Mouse (Mus musculus) kidney, postnatal 4 days (tissue): ENCODE data around the gene Mcm3.

Experiments
- DNase-seq, 2 experiments: peaks; one replicate each; pipeline ENCODE4 v3.0.0; 2021; ENCODE audit warnings: mixed read lengths in 2 of 2

Gene Mcm3

GRCm38 (mm10) chr1:20819771-20820605, at the start of gene Mcm3:
Mcm3 (minus strand) TSS chr1:20820312.
- peak; percentile 89 to 93 for DNase-seq

GRCm38 (mm10) chr1:20868036-20868435, 47.9 kb upstream of the Mcm3 start:
- DNase-seq, result no peak

- DNase-seq, result no peak
Observed at GRCm38 (mm10) chr1:20867241-20867902, 47.3 kb upstream of the Mcm3 start.

- no peak for DNase-seq
Observed at GRCm38 (mm10) chr1:20863452-20864172, 43.5 kb upstream of the Mcm3 start.

DNA sequence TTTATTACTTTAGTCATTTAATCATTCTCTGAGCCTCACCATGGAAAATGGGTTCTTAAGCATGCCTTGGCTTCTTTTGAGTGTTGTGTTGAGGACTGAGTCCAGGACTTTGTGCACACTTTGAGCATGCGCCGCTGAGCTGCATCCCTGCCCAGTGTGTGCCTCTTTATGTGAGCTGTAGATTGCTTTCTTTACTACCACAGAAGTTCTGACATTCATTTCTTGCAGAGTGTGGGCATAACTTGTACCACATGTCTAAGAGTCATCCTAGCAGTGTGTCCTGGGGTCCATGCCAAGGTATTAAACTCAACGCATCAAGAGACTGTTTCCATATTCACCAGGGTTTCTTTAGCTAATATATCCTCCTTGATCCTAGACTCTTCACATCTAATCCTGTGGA, 41.8 kb upstream of the Mcm3 start:
- DNase-seq, result no peak

- no peak for DNase-seq
Observed at GRCm38 (mm10) chr1:20860775-20861174, 40.7 kb upstream of the Mcm3 start.

GRCm38 (mm10) chr1:20856924-20857902, 37.1 kb upstream of the Mcm3 start:
- DNase-seq, result no peak

GRCm38 (mm10) chr1:20839911-20840310, 19.8 kb upstream of the Mcm3 start:
- DNase-seq, result no peak

DNA sequence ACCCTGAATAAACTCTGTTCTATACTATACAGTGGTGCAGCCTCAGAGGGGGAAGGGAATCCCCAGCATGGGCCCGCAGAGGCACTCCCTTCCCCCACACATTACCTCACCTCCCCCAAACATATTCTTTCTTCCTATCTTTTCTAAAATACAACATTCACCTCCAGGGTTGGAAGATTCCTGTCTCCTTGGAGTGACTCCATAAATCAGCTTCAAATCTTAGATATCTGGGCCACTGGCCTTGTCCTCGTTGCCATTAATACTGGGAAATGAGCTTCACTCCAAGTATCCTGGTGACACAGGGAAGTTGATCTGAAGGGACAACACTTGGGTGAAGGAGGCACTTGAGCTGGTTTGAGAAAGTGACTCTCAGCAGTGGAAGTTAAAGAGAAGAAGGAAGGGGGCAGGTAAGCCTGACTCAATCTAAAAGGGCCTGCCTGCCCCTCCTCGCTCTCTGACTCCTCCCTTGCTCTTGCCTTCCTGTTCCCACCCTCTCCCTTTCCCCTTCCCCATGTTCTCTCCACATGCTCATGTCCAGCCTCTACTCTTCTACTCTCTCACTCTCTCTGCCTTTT, 16.5 kb upstream of the Mcm3 start:
- DNase-seq, result no peak

DNA sequence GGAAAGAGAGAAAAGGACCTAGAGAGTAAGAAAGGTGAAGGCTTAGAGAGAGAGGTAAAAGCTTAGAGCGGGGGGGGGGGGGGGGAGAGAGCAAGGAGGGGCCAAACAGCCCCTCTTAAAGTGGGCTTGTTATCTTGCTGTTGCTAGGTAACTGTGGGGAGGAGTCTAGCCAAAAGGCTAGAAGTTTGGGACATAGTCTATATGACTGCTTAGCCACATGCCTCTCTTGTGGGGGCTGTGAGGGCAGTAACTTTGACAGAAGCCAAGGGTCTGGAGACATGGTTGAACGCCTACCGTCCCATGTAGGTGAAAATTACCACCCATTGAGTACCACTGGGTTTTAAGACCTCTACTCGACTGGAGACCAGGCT, 13.0 kb upstream of the Mcm3 start:
- DNase-seq, result no peak

- no peak for DNase-seq
Observed at GRCm38 (mm10) chr1:20832473-20833140, 12.5 kb upstream of the Mcm3 start.

DNA sequence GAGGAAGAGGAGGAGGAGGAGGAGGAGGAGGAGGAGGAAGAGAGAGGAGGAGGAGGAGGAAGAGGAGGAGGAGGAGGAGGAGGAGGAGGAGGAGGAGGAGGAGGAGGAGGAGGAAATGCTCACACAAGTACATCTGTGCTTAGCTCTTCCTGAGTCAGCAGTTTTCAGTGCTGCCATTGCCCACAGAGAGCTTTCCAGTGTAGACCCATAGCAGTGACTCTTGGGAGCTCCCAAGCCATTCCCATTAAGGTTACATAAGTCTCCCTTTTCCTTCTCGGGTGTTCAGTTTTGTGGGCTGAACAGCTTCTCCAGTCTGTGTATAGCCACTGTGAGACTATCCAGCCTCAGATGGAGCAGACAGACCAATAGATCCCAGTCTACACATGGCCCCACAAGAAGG, 10.4 kb upstream of the Mcm3 start:
- DNase-seq, result no peak

DNA sequence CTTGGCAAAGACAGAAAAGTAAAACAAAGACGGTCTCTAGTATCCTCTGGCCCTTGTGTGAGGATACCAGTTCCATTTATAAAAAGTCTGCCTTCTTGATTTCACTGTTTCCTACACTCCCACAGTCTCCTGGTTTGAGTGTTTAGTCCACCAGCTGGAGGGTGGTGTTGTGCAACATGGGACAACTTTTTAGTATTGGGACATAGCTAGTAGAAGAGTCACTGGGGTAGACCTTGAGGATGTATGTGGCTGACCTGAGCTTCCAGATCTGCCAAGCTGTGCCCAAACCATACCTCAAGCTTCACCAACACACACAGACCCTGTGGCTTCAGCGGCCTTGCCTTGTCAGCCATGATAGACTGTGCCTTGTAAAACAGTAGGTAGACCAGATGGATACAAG, 7.9 kb upstream of the Mcm3 start:
- DNase-seq, result no peak

GRCm38 (mm10) chr1:20825036-20825435, 4.9 kb upstream of the Mcm3 start:
- DNase-seq, result no peak

DNA sequence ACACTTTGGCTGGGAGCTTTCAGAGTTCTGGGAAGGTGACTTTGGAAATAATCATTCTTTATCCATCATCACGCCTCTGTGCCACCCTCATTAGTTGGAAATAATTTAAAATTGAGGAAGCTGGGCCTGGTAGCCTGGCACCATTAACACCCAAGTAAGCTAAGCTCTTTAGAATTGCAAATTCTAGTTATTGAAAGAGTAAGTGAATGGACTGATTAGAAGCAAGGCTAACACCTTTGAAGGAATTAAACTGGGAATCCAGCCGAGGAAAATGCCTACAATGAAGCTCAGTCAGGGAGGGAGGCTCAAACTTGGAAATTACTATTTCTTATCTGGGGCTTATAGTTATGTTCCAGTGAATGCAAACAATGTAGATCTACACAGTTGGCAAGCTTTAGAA, 3.8 kb upstream of the Mcm3 start:
- DNase-seq, result no peak

- DNase-seq, result no peak
Observed at GRCm38 (mm10) chr1:20823471-20823870, 3.4 kb upstream of the Mcm3 start.

DNA sequence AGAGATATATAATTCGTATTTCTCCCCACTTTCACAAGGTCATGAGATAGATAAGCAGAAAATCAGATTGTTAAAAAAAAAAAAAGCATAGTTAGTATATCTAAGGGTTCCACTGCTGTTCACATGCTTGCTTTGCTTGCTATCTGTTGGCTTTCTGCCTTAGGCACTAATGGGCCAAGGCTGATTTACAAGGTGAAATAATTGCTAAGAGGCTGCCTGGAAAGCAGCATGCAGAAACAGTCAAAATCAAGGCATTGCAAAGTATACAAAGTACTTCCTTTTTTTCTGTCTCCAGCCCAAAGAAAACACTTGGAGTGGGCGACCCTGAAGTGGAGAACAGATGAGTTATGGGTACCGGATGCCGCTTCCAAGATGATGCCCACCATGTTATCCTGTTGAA, 847 bp upstream of the Mcm3 start:
- DNase-seq, result no peak

DNA sequence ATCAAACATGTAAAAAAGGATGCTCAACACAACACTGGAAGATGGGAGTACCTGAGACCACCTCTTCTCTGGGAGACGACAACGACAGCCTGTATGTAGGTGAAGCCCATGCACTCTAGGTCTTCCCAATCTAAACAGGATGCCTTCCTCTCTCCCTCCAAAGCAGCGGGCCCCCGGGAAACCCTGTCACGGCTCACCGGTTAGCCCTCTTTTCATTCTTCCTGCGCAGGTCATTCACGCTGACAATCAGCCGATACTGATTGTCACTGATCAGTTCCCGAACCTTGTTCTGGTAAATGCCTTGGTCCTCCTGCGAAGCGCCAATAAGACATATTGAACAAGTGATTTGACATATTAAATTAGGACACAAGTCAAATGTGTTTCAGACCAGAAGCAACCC, 2.5 kb downstream of the Mcm3 start:
- no peak for DNase-seq

DNA sequence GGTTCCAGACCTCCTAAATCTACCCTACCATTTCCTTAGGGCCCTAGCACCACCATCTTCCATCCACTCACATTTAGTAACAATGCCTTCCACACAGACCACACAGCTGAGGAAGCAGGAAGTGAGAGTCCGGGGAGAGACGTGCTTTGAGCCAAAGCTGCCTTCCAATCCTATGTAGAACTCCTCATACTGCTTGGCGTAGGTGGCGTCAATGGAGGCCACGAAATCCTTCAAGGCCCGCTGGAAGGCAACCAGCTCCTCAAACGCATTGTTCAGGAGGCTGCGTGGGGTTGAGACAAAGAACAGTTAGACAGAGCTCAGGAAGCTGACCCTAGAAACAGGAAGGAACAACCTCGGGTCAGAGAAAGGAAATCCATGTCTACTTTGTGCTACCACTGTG, 2.9 kb downstream of the Mcm3 start:
- peak; percentile 18 to 19 for DNase-seq

DNA sequence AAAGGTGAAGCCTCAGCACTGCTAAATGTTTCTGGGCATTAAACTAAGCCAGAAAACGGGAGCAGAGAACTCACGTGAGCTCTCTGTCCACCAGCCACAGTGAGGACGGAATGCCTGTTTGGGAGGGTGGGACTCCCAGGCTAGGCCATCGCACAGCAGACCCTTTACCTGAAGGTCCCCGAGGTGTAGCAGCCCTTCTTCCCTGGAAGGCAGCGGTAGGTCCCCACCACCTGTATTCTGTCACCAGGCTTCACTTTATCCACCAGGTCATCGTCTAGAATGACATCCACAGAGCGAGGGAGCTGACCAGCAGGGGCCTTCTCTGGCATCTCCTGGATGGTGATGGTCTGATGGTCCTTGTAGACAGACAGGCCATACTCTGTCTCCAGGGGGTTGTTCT, 5.6 kb downstream of the Mcm3 start:
- DNase-seq, result no peak

- DNase-seq, result no peak
Observed at GRCm38 (mm10) chr1:20804526-20804925, 15.6 kb downstream of the Mcm3 start.
